Mouse (Mus musculus) inflammation-experienced regulatory T-cells, adult 16 weeks (primary cell): ENCODE results near the gene A830031A19Rik. TPM values are rescaled to one million over a fixed set of nuclear protein-coding genes. Genes with fewer than 3 reads are reported as not detected.

Experiments
- polyA plus RNA-seq: library from polyadenylated mRNA; unstranded; fragments of 100-300 nt; shearing (Covaris generic); gene quantifications from one replicate; pipeline ENCODE4 v1.2.1, GENCODE M21; 2017

The A830031A19Rik gene
- not detected for polyA plus RNA-seq

GRCm38 (mm10) chr11:24074634-24075104 is at the start of gene A830031A19Rik:
A830031A19Rik (minus strand) TSS chr11:24075054.

DNA sequence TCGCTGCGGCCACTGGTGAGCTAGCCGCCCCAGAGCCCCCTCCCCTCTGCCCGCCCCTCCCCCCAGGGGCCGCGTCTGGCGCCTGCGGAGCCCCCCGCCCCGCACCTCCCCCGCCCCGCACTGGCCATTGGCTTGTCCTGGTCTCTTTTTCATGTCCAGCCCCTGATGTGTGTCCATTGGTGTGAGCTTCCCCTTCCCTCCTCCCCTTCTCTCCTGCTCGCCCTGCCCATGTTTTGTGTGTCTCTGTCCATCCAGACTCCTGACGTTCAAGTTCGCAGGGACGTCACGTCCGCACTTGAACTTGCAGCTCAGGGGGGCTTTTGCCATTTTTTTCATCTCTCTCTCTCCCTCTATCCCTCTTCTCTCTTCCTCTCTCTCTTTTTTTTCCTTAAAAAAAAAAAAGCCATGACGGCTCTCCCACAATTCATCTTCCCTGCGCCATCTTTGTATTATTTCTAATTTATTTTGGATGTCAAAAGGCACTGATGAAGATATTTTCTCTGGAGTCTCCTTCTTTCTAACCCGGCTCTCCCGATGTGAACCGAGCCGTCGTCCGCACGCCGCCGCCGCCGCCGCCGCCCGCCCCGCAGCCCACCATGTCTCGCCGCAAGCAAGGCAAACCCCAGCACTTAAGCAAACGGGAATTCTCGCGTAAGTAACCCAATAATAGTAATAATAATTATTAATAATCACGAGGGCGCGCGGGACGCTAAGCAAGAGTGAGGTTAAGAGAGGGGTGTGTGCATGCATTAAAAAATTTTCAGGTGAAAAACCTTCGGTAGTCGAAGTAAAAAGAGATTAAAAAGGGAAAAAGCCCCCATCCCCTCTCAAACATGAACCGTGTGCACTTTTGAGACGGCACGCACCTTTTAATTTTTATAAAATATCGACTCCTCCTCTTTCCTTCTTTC is 3.2 kb upstream of the A830031A19Rik start, which contains the start of gene Bcl11a:
Bcl11a (plus strand) TSS at position 262 of the 911 bp plus-strand sequence.

Other genes with a start within 250 kb of the A830031A19Rik start
- gene Papolg, start 179.8 kb downstream of the A830031A19Rik start, polyA plus RNA-seq: 67.2 TPM
- gene Bcl11a, start 3.0 kb upstream of the A830031A19Rik start, polyA plus RNA-seq: 0.51 TPM